Mouse (Mus musculus): ENCODE results near the gene Chka. TPM values are rescaled to one million over a fixed set of nuclear protein-coding genes. Genes with fewer than 3 reads are reported as not detected.

The Chka gene
- polyA plus RNA-seq, 1 experiment from 2014 or later, result 52.9 TPM

DNA sequence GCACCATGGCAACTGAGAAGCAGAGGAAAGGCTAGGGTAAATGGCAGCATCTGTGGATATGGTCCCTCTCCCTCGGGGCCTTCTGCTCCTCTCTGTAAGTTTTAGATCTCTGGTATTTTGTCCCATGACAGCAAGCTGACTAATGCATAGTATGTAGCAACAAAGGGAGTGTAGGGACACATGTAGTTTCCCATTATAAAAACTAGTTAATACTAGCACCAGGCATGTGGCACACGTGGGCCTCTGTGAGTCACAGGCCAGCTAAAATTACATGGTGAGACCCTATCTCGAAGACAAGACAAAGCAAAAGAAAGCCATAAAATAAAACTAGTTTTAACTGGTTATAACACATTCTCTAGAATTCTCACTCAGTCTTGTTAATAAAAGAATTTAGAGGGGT lies 12.6 kb upstream of the Chka start:
- Histone ChIP-seq H3K9ac (no peak overlapping the region), H3K4me1 (replicated peaks) (no peaks in the 10 kb centered on the region), H3K27ac (no peak overlapping the region), H3K27me3 (no peaks in the 10 kb centered on the region), H3K9me3 (no peaks in the 10 kb centered on the region), H3K4me2 (no peak overlapping the region), H3K4me3 (no peak overlapping the region), H3K36me3 (no peaks in the 10 kb centered on the region)
- no peak for ATAC-seq (ENCODE audit: low FRiP score)
- WGBS, result 86% methylated on average over 3 of the region's 3 CpGs

DNA sequence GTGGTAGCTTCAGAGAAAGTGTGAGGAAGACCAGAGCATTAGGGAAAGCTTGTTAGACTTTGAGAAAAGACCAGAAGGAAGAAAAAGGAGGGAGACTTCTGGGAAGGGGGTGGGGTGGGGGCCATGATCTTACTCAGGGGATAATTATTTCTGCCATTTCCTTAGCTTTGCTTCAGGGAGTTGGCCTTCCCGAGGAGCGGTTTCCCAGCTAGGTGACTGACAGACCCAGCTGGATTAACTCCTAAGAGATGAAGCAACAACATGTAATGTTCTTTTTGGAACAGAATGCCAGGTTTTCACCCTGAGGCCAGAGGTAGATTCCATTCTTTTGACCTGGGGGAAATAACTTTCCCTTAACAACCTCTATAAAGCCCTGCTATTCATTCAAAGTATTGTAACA lies 11.9 kb upstream of the Chka start:
- Histone ChIP-seq H3K4me2 (no peak overlapping the region), H3K9ac (no peak overlapping the region), H3K4me1 (replicated peaks) (no peaks in the 10 kb centered on the region), H3K9me3 (no peaks in the 10 kb centered on the region), H3K4me3 (no peak overlapping the region), H3K27me3 (no peaks in the 10 kb centered on the region), H3K36me3 (no peaks in the 10 kb centered on the region), H3K27ac (no peak overlapping the region)
- ATAC-seq (ENCODE audit: low FRiP score), result no peak
- WGBS, result 84% methylated on average over 2 of the region's 2 CpGs

DNA sequence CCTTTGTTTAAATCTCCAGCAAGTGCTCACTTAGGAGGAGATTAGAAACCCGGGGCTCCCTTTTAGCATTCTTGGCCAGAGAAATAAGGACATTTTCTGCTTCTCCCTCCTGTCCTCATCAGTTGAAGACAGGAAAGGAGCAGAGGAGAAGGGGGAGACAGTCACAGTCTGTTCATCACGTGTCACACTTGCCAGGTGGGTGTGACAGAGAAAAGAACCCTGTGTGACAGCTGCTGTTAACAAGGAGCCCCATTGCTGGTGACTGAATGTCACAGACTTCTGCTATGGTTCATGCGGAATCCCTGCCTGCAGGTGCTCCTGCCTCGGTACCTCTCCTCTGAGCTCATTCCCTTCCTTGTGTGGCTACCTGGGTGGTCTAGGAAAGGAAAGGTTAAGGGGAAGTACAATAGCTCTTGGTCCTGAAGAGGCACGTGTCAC lies 11.3 kb upstream of the Chka start:
- Histone ChIP-seq H3K27ac (no peak overlapping the region), H3K4me1 (replicated peaks) (no peaks in the 10 kb centered on the region), H3K9me3 (no peaks in the 10 kb centered on the region), H3K4me3 (no peak overlapping the region), H3K27me3 (no peaks in the 10 kb centered on the region), H3K4me2 (no peak overlapping the region), H3K9ac (no peak overlapping the region), H3K36me3 (no peaks in the 10 kb centered on the region)
- 51% methylated on average over 5 of the region's 5 CpGs for WGBS
- no peak for ATAC-seq (ENCODE audit: low FRiP score)

DNA sequence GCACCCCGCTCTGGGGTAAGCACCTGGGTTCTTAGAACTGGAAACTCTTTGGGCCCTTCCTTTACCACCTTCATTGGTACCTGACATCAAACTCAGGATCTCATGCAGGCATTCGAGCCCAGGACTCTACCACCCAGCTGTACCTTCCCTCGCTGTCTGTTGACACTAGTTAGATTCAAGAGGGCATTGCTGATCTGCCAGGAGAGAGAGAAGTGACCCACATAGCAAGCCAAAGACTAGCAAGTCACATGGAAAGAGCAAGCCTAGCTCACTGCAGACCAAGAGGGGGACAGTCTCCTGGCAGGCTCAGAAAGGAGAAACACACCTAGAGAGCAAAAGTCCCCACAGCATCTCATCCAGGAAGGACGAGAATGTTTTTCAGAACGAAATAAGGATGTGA lies 10.9 kb upstream of the Chka start:
- H3K9me3 ChIP-seq, result no peaks in the 10 kb centered on the region
- no peak for ATAC-seq (ENCODE audit: low FRiP score)
- H3K4me3 ChIP-seq, result no peak overlapping the region
- no peaks in the 10 kb centered on the region for H3K4me1 ChIP-seq (replicated peaks)
- no peaks in the 10 kb centered on the region for H3K27me3 ChIP-seq
- no peaks in the 10 kb centered on the region for H3K36me3 ChIP-seq
- 87% methylated on average over 5 of the region's 5 CpGs for WGBS
- H3K27ac ChIP-seq, result no peak overlapping the region
- H3K9ac ChIP-seq, result no peak overlapping the region
- no peak overlapping the region for H3K4me2 ChIP-seq

DNA sequence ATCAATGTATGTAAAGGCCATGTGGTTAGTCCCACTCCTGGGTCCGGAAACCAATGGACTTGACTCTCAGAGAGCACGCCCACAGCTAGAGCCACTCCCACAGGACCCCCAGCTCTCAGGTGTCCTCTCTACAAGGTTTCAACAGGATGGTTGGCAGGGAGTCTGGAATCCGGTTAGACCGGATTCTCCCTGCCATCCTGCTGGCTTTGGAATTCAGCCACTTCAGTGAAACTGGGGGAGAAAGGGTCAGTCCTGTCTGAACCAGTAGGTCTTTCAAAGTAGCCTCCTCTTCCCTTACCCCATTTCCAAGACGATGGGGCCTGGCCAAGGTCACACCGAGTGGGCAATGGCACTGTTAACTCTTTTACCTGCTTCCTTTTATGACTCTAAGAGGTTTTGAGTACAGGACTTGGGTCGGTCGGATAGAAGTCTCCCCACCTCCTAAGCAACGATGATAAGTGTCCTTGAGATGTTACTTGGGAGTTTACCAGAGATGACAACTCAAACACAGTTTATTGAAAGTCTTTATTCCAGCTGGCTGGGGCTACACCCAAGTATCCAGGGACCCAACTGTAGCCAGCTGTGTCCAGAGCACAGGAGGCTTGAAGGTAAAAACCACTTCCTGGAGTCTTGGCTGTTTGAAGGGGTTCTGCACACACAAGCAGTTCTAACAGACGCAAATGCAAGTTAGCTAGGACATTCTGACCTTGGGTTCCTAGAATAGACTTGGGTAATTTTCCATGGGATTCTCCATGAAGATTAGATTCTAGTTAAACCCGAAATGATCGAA lies 9.0 kb upstream of the Chka start:
- Histone ChIP-seq H3K4me1 (replicated peaks) (no peaks in the 10 kb centered on the region), H3K9me3 (no peaks in the 10 kb centered on the region), H3K4me2 (no peak overlapping the region), H3K36me3 (no peaks in the 10 kb centered on the region), H3K27ac (no peak overlapping the region), H3K9ac (no peak overlapping the region), H3K4me3 (no peak overlapping the region), H3K27me3 (no peaks in the 10 kb centered on the region)
- 50% methylated on average over 12 of the region's 12 CpGs for WGBS
- no peak for ATAC-seq (ENCODE audit: low FRiP score)

DNA sequence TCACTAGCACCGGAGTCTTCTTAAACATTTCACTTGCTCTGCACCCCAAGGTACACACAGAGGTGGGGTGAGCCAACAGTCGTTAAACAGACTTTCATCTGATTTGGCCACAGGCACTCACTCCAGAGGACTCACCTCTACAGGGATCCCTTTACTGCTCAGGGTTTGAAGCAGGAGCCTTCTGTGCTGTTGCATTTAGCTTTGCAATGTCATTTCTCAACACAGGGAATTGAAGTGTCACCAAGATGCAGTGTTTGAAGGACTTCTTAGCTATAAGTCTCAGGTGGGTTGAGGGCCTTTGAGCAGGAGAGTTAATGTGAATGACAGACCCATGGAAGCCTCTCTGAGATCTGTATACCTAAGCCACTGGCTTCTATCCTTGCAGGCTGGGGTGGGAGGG lies 7.9 kb upstream of the Chka start:
- Histone ChIP-seq H3K36me3 (no peaks in the 10 kb centered on the region), H3K4me1 (replicated peaks) (no peaks in the 10 kb centered on the region), H3K4me2 (no peak overlapping the region), H3K9me3 (no peaks in the 10 kb centered on the region), H3K4me3 (no peak overlapping the region), H3K27ac (no peak overlapping the region), H3K9ac (no peak overlapping the region), H3K27me3 (no peaks in the 10 kb centered on the region)
- no peak for ATAC-seq (ENCODE audit: low FRiP score)
- WGBS, result 91% methylated on average over 2 of the region's 2 CpGs

DNA sequence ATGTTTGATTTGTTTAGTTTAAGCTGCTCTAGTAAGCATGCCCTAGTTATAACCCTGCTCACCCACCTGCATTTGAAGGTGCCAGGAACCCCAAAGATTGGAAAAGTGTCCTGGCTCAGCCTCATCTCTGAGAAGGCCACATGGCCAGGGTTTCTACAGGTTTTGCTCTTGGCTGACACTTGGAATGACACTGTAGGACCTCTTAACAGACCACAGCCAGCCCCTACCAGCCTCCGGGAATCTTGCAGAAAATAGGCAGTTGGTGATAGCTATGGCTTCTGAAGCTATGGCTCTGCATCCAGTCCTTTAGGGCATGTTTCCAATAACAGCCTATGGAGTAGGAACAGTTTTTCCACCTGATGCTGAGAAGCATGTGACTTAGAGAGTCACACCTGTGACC lies 6.7 kb upstream of the Chka start:
- no peak for ATAC-seq (ENCODE audit: low FRiP score)

DNA sequence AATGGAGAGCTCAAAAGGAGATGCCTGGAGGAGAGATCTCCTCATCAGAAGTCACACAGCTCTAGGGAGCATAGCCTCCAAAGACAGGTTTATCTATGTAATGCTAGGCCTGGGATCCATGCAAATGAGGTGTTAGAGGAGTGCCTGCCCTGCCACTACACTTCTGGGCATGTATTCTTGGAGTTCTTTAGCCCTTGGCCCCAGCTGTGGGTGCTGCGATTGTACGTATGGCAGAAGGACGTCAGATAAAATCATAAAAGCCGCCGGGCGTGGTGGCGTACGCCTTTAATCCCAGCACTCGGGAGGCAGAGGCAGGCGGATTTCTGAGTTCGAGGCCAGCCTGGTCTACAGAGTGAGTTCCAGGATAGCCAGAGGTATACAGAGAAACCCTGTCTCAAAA lies 6.2 kb upstream of the Chka start:
- Histone ChIP-seq H3K4me2 (no peak overlapping the region), H3K9ac (no peak overlapping the region), H3K36me3 (no peaks in the 10 kb centered on the region), H3K4me1 (replicated peaks) (no peaks in the 10 kb centered on the region), H3K9me3 (no peaks in the 10 kb centered on the region), H3K27ac (no peak overlapping the region), H3K27me3 (no peaks in the 10 kb centered on the region), H3K4me3 (no peak overlapping the region)
- 96% methylated on average over 11 of the region's 11 CpGs for WGBS
- no peak for ATAC-seq (ENCODE audit: low FRiP score)

More for the DNA sequence above, 6.7 kb upstream of the Chka start:
- Histone ChIP-seq H3K36me3 (no peaks in the 10 kb centered on the region), H3K27ac (no peak overlapping the region), H3K4me2 (no peak overlapping the region), H3K9me3 (no peaks in the 10 kb centered on the region), H3K27me3 (no peaks in the 10 kb centered on the region), H3K9ac (no peak overlapping the region), H3K4me1 (replicated peaks) (no peaks in the 10 kb centered on the region), H3K4me3 (no peak overlapping the region)
- 97% methylated on average over 1 of the region's 1 CpGs for WGBS

DNA sequence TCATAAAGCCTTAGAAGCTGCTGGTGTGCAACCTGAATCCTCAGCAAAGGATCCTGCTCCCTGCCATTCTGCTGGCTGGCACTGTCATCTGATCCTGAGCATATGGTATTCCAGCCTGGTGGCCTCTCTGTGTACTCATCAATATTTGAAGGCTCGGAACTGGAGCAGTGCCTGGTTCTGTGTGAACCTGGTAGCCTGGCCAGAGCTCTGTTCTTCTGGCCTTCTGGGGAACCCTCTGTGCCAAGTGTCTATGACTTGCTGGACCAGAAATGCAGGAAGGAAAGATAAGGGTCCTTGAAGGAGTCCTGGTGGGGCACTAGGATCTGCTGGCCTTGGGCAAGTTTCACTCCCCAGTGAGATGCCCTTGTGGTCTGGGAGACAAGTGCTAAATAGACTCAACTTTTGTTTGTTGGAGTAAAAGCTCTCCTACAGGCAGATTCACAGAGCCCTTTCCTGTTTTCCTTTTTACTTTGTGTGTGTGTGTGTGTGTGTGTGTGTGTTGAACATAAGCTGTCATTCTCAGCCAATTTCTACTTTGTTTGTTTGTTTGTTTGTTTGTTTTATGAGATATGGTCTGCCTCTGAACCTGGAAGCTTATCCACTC lies 5.7 kb upstream of the Chka start:
- Histone ChIP-seq H3K27me3 (no peaks in the 10 kb centered on the region), H3K4me1 (replicated peaks) (peaks cover 5% of the 10 kb centered on the region), H3K36me3 (no peaks in the 10 kb centered on the region), H3K4me3 (no peak overlapping the region), H3K27ac (no peak overlapping the region), H3K9ac (no peak overlapping the region), H3K4me2 (no peak overlapping the region), H3K9me3 (no peaks in the 10 kb centered on the region)
- 61% methylated on average over 1 of the region's 1 CpGs for WGBS
- ATAC-seq (ENCODE audit: low FRiP score), result no peak

DNA sequence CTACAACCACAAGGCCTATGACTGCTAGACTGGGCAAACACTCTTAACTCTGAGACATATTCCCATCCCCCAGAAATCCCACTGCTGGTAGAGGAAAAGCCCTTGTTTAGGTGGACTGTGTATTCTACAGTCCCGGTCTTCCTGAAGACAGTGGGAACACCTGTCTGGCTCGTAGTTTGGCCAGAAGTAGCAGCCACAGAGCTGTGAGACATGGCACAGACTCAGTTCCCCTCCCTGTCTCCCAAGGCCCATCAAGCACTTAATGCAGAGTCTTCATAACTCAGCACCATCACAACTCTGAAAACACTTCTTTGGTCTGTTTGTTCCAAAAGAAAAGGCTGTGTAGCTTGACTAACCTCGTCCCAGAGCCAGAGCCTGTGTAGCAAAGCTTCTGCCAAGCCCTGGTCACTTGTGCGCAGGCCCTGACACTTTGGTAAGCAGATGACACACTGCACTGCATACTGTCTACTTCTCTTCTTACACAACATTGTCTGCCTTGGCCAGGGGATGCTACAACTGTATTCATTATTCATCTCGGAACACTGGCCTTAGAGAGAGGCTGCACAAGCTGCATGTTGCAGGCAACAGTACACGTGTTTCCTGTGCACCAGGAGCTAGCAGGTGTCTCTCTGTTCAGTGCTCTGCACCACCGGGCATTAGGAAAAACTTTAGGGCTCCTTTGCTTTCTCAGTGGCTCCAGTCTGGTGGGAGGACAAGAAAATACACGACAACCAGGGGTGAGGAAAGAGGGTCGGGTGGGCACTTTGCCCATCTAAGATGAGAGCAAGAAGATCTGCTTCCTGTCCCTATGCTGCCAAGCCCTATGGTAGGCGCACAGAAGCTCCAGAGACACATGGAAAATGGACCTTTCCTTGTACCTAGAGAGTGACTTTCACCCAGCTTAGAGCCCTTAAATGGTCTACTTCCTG lies 4.6 kb upstream of the Chka start:
- no peak overlapping the region for H3K4me3 ChIP-seq
- 84% methylated on average over 10 of the region's 10 CpGs for WGBS
- no peaks in the 10 kb centered on the region for H3K27me3 ChIP-seq
- H3K9me3 ChIP-seq, result no peaks in the 10 kb centered on the region
- no peak overlapping the region for H3K27ac ChIP-seq
- H3K36me3 ChIP-seq, result no peaks in the 10 kb centered on the region
- no peak for ATAC-seq (ENCODE audit: low FRiP score)
- no peak overlapping the region for H3K4me2 ChIP-seq
- peaks cover 9% of the 10 kb centered on the region for H3K4me1 ChIP-seq (replicated peaks)
- H3K9ac ChIP-seq, result no peak overlapping the region

DNA sequence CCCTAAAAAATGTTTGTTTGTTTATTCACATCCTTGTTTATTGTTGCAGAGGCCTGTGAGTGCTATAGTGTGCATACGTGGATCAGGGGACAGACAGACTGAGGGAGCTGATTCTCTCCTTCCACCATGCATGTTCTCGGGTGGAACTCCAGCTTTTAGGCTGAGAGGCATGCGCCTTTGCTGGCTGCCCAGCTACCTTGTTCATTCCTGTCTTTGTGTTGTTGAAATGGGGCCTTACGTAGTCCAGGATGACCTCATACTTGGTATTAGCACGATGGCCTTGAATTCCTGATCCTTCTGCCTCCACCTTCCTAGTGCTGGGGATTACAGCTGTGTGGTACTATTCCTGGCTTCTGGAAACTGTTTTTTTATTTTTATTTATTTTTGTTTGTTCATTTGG lies 3.9 kb upstream of the Chka start:
- Histone ChIP-seq H3K36me3 (no peaks in the 10 kb centered on the region), H3K4me1 (replicated peaks) (peaks cover 9% of the 10 kb centered on the region), H3K27me3 (no peaks in the 10 kb centered on the region), H3K27ac (no peak overlapping the region), H3K9me3 (no peaks in the 10 kb centered on the region), H3K9ac (no peak overlapping the region), H3K4me3 (no peak overlapping the region), H3K4me2 (no peak overlapping the region)
- WGBS, result 92% methylated on average over 5 of the region's 5 CpGs
- ATAC-seq (ENCODE audit: low FRiP score), result no peak

DNA sequence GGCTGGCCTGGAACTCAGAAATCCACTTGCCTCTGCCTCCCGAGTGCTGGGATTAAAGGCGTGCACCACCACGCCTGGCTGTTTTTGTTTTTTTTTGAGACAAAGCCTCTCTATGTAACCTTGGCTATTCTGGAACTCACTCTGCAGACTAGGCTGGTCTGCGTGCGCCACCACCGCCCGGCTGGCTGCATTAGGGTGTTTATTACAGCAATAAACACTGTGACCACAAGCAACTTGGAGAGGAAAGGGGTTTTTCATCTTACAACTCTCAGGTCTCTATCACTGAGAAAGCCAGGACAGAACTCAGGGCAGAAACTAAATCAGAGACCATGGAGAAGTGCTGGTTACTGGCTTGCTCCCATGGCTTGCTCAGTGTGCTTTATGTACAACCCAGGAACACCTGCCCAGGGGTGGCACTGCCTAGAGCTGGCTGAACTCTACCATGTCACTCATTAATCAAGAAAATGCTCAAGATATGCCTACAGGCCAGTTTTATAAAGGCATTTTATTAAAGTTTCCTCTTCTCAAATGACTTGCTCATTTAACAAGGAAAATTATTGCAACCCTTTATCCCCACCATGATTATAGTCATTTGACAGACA lies 3.3 kb upstream of the Chka start:
- WGBS, result 89% methylated on average over 7 of the region's 7 CpGs
- no peak overlapping the region for H3K4me2 ChIP-seq
- no peak for ATAC-seq (ENCODE audit: low FRiP score)

More for the DNA sequence above, 3.3 kb upstream of the Chka start:
- no peaks in the 10 kb centered on the region for H3K36me3 ChIP-seq
- peaks cover 13% of the 10 kb centered on the region for H3K4me1 ChIP-seq (replicated peaks)
- H3K27me3 ChIP-seq, result no peaks in the 10 kb centered on the region
- no peaks in the 10 kb centered on the region for H3K9me3 ChIP-seq
- no peak overlapping the region for H3K4me3 ChIP-seq
- no peak overlapping the region for H3K27ac ChIP-seq
- H3K9ac ChIP-seq, result no peak overlapping the region

All from hindbrain, embryonic 13.5 days (tissue).